Mouse (Mus musculus) heart, embryonic 15.5 days (tissue): ENCODE results near the gene Zfp57. TPM values are rescaled to one million over a fixed set of nuclear protein-coding genes. Genes with fewer than 3 reads are reported as not detected.
A peak's percentile ranks its signal among the peaks of the same experiment; 100 is the strongest.
"Not testable (repeated sequence)": the region's sequence is repeated elsewhere in the genome, so short reads cannot be mapped to it uniquely, and the experiment has no call there.

Experiments
- ATAC-seq: fragments of 200-750 bp; cut with Nextera tagmentation; replicated peaks from 2 replicates; pipeline ENCODE4 v1.8.0; 2017; ENCODE audit warnings: low read depth, moderate TSS enrichment; ENCODE audit not compliant: insufficient number of reproducible peaks, insufficient read depth, low FRiP score
- H3K27ac ChIP-seq: fragments of 300-500 bp; sonication (generic); 2 replicates; pipeline ENCODE4 v1.5.1; 2015; ENCODE audit warnings: mild to moderate bottlenecking, inconsistent platforms
- H3K27me3 ChIP-seq: fragments of 300-500 bp; sonication (generic); 2 replicates; pipeline ENCODE4 v1.6.1; 2015; ENCODE audit warnings: inconsistent platforms
- H3K36me3 ChIP-seq: fragments of 300-500 bp; sonication (generic); 2 replicates; pipeline ENCODE4 v1.6.1; 2015; ENCODE audit warnings: mild to moderate bottlenecking, inconsistent platforms
- H3K4me1 ChIP-seq: fragments of 300-500 bp; sonication (generic); replicated peaks from 2 replicates; pipeline ENCODE4 v1.6.1; 2015; ENCODE audit warnings: inconsistent platforms
- H3K4me2 ChIP-seq: fragments of 300-500 bp; sonication (generic); 2 replicates; pipeline ENCODE4 v1.6.1; 2015; ENCODE audit warnings: inconsistent platforms, mild to moderate bottlenecking, moderate library complexity
- H3K4me3 ChIP-seq: fragments of 300-500 bp; sonication (generic); 2 replicates; pipeline ENCODE4 v1.5.1; 2015; ENCODE audit warnings: mild to moderate bottlenecking, inconsistent platforms
- H3K9ac ChIP-seq: fragments of 300-500 bp; sonication (generic); 2 replicates; pipeline ENCODE4 v1.6.1; 2015; ENCODE audit warnings: mild to moderate bottlenecking, inconsistent platforms
- H3K9me3 ChIP-seq: fragments of 300-500 bp; sonication (generic); replicated peaks from 2 replicates; pipeline ENCODE4 v1.6.1; 2016; ENCODE audit warnings: inconsistent platforms
- WGBS: fragments of 180-500 bp; shearing (Covaris S2); methylation state at CpG from one replicate; pipeline ENCODE4 v1.1.7; 2015; ENCODE audit warnings: mixed read lengths; 5-methylcytosine and 5-hydroxymethylcytosine counted together
- polyA plus RNA-seq: library from polyadenylated mRNA; unstranded; fragments of >200 nt; fragmentation: Nextera tagmentation; extraction: Ambion mirVana; gene quantifications from 2 replicates; pipeline ENCODE4 v1.2.1, GENCODE M21; 2015

Zfp57 gene
- polyA plus RNA-seq, 1 experiment from 2014 or later, result 32.4 TPM

DNA sequence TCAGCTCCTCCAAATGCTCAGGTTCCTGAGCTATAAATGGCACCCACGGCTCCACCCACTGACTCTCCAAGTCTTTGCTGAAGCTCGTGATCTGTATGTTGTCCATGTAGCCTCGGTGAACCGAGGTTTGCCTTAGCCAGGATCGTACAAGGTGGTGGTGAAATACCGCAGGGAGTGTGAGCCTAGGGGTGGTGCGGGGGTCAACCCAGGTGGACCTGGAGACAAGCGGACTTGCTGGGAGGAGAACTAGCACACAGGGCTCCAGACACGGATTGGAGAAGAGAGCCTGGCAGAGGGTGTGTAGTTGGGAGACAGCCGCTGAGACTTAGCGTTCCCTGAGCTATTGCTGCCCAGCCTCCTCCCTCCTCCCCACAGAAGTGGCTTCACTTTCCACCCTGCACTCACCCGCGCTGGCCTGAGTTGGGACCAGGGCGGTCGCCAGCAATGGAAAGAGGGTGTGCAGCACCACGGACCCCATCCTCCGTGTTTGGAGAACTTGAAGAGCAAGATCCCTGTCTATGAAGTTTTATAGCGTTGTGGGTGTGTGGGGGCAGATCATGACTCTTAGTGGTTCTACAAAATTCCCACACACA, 19.6 kb upstream of the Zfp57 start, which contains the start of gene 2410137M14Rik:
Gene 2410137M14Rik, minus strand, starts transcription at position 17 of the 593 bp plus-strand sequence.
- 0 out of 2 replicates have a peak, but pooled peaks have one; percentile 39 for ATAC-seq
- peak within 1 kb of the TSS; percentile 26; the same call in 1 of the 2 replicates for H3K9ac ChIP-seq
- no peaks in the 10 kb centered on the region for H3K36me3 ChIP-seq
- no peaks in the 10 kb centered on the region; the same call in 1 of the 2 replicates for H3K27me3 ChIP-seq
- peak within 1 kb of the TSS; percentile 67 for H3K4me2 ChIP-seq
- H3K9me3 ChIP-seq, result no peaks in the 10 kb centered on the region
- 6% methylated on average over 18 of the region's 18 CpGs for WGBS
- H3K27ac ChIP-seq, result no peak within 1 kb of the TSS
- H3K4me3 ChIP-seq, result peak within 1 kb of the TSS; percentile 40
- peaks cover 13% of the 10 kb centered on the region for H3K4me1 ChIP-seq

DNA sequence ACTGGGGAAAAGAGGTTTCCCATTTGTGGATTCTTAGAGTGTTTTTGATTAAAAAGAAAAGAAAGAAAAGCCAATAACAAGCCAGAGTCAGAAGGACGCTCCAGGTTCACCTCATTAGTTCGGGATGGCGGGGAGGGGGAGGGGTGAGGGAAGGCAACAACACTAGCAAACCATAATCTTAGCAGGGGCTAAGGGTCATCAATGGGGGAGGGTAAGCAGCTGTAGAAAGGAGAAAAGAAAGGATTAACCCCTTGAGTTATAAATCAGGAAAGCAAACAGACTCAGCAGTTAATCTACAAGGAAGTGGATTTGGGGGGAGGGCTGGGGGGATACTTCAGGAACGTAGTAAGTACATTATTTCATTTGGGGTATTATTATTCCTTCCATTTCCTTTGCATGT, 19.1 kb upstream of the Zfp57 start:
- Histone ChIP-seq H3K27me3 (no peaks in the 10 kb centered on the region; the same call in 1 of the 2 replicates), H3K36me3 (no peaks in the 10 kb centered on the region), H3K9ac (no peak overlapping the region), H3K4me2 (peak overlapping the region; percentile 67), H3K9me3 (no peaks in the 10 kb centered on the region), H3K4me1 (peaks cover 13% of the 10 kb centered on the region), H3K27ac (no peak overlapping the region), H3K4me3 (peak overlapping the region; percentile 40)
- WGBS, result 11% methylated on average over 4 of the region's 4 CpGs
- ATAC-seq, result no peak

DNA sequence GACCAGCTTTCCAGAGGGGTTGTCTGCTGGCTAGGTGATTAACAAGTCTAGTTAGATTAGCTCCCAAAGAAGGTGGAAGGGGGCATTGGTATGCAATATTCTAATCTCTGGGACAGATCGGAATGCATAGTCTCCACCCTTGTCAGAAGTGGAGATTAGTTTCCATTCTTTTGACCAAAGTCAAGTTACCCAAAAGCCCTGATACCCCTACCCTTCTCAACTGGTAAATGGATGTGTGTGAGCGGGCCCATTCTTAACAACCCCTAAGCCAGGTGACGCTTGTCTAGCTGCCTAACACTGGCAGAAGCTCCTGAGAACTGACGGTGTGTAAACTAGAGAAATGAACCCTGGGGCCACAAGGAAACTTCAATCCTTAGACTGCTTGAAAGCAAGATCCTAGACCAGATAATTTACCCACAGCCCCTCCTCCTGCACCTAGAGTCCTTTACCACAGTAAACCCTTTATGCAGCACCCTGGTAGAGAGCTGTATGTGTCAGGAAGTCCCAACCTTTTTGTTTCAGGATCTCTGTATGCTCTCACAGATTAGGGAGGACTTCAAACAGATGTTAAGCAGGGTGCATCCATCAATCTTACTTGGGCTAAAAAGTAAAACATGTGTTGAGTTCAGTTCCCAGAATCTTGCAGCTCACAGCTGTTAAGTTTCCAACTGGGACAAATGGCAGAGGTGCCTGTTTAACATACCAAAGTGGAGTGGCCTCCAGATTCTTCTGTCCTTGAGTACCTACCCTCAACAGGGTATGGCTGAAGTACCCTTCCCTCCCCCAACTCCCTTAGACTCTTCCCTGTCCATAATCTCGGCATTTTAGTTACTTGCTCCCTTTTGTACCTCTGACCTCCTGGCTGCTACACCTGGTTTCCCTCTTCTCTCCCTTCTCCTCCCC, 18.5 kb upstream of the Zfp57 start:
- WGBS, result 45% methylated on average over 5 of the region's 5 CpGs
- no peak overlapping the region for H3K4me3 ChIP-seq
- H3K4me2 ChIP-seq, result peak overlapping the region; percentile 67; the same call in 1 of the 2 replicates
- no peaks in the 10 kb centered on the region for H3K9me3 ChIP-seq
- H3K36me3 ChIP-seq, result no peaks in the 10 kb centered on the region
- peaks cover 3% of the 10 kb centered on the region for H3K27me3 ChIP-seq
- H3K4me1 ChIP-seq, result peaks cover 13% of the 10 kb centered on the region
- H3K9ac ChIP-seq, result no peak overlapping the region
- no peak overlapping the region for H3K27ac ChIP-seq
- no peak for ATAC-seq

DNA sequence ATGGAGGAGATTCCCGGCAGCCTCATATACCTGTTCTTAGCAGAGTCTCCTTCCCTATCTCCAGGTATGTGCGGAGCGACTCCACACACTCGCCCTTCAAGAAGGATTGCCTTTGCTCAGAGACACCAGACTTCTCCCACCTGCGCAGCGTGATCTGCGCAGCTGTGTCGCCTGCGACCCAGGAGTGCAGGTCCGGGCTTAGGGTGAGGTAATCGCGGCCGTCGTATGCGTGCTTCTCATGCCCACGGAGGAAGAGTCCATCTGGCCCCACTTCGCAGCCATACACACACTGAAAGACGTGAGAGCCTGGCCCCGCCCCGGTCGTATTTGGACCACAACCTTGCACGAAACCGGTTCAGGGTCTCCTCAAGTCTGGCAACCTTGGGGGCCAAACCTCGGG, 12.5 kb upstream of the Zfp57 start:
- peaks cover 8% of the 10 kb centered on the region; the same call in 1 of the 2 replicates for H3K4me1 ChIP-seq

DNA sequence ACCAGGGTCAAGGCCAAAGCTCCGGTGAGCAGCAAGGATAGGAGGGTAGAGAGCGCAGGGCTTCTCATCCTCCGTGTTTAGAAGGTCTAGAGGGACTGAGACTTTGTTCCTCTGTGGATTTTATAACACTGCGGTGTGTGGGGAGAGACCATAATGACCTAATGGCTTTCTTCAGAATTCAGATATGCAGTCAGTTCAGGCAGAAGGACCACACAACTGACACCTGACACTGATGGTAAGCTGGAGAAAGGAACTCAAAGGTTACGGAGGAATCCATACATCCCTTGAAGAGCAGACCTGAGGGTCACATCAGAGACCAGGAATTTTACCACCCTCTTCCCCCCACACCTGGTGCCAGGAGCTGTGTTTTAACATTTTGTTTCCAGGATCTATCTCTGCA, 11.5 kb upstream of the Zfp57 start, which contains the start of gene H2-M5:
Gene H2-M5, minus strand, starts transcription at position 101 of the 400 bp plus-strand sequence.
- no peak for ATAC-seq
- WGBS, result 26% methylated on average over 5 of the region's 5 CpGs
- H3K9me3 ChIP-seq, result no peaks in the 10 kb centered on the region
- H3K27me3 ChIP-seq, result peaks cover 23% of the 10 kb centered on the region
- peak within 1 kb of the TSS; percentile 58 for H3K4me2 ChIP-seq
- no peaks in the 10 kb centered on the region for H3K36me3 ChIP-seq
- H3K9ac ChIP-seq, result no peak within 1 kb of the TSS
- H3K27ac ChIP-seq, result no peak within 1 kb of the TSS
- H3K4me3 ChIP-seq, result peak within 1 kb of the TSS; percentile 28
- H3K4me1 ChIP-seq, result peaks cover 8% of the 10 kb centered on the region; the same call in 1 of the 2 replicates

More for the DNA sequence above, 12.5 kb upstream of the Zfp57 start:
- Histone ChIP-seq H3K9me3 (no peaks in the 10 kb centered on the region), H3K9ac (no peak overlapping the region), H3K4me3 (peak overlapping the region; percentile 28), H3K36me3 (no peaks in the 10 kb centered on the region), H3K27ac (no peak overlapping the region), H3K4me2 (peak overlapping the region; percentile 58), H3K27me3 (peaks cover 23% of the 10 kb centered on the region)
- 7% methylated on average over 24 of the region's 24 CpGs for WGBS
- ATAC-seq, result no peak

DNA sequence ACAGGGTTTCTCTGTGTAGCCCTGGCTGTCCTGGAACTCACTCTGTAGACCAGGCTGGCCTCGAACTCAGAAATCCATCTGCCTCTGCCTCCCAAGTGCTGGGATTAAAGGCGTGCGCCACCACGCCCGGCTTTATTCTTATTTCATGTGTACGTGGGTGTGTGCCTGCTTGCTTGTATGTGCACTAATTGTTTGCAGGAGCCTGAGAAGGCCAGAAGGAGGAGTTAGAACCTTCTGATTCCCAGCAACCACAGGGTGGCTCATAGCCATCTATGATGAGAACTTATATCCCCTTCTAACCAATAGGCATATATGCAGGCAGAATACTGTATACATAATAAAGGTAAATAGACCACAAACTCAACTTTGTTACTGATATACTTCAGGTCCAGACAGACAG, 10.3 kb upstream of the Zfp57 start:
- WGBS, result 95% methylated on average over 6 of the region's 6 CpGs
- not testable (repeated sequence) for H3K4me3 ChIP-seq, H3K9ac ChIP-seq, H3K9me3 ChIP-seq, ATAC-seq, H3K27ac ChIP-seq, H3K36me3 ChIP-seq, H3K4me1 ChIP-seq, H3K4me2 ChIP-seq
- peaks cover 23% of the 10 kb centered on the region for H3K27me3 ChIP-seq

DNA sequence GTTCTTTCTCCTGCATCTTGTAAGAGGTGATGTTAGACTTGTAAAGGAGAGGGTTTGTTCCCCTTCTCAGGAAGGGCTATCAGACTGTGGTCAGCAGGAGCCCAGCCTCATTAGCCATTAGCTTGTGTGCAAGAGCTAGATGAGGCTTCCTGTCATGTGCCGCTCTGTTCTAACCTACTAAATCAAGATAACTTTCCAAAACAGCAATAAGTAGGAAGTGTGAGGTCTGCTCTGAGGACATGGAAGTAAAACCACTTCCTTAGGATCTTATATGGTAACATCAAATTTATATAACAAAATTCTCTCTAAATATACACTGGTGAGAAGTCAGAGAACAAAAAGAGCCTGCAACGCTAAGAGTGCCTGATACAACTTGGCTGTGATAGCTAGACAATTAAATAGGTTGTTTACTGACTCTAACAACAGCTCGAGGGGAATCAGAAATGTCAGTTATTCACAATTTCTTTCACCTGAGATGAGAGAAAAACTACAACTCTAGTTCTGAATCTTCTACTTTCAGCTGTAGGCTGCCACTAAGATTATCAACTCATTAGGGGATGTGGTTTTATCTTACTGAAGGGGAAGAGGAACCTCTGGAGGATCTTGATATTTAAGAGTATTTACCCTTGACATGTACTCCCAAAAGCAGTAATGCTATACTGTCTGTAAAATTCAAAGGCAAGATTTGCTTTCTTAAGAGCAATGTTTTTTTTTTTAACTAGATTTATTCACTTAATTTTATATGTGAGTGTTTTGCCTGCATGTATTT, 8.4 kb upstream of the Zfp57 start:
- Histone ChIP-seq H3K4me1 (peaks cover 8% of the 10 kb centered on the region; the same call in 1 of the 2 replicates), H3K27ac (no peak overlapping the region), H3K9ac (no peak overlapping the region), H3K4me2 (no peak overlapping the region), H3K36me3 (no peaks in the 10 kb centered on the region), H3K27me3 (peaks cover 19% of the 10 kb centered on the region), H3K4me3 (no peak overlapping the region), H3K9me3 (no peaks in the 10 kb centered on the region)
- 53% methylated on average over 3 of the region's 3 CpGs for WGBS
- no peak for ATAC-seq

DNA sequence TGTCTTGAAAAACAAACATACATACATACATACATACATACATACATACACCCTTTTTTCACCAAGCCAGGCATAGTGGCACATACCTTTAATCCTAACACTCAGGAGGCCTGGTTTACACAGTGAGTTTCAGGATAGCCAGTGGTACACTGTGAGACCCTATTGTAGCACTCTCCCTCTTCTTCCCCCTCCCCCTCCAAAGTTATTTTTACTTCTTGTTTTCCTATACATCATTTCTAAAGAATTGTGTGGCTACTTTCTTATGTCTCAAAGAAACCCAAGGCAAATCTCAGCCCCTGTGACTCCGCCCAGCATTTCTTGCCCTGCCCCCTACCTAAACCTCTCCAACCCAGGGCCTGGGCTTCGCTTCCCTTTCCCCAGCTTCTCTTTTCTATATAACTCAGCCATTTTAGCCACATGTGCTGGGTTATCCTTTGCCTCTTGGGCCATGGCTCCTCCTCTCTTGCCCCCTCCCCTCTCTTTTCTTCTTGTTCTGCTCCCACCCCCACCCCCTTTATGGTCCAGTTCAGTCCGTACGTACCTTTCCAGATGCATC, 7.1 kb upstream of the Zfp57 start:
- H3K4me2 ChIP-seq, result no peak overlapping the region
- 0 out of 2 replicates have a peak, but pooled peaks cover 2% of the 10 kb centered on the region for H3K4me1 ChIP-seq
- no peak for ATAC-seq
- H3K9ac ChIP-seq, result no peak overlapping the region
- H3K27ac ChIP-seq, result no peak overlapping the region
- 88% methylated on average over 4 of the region's 4 CpGs for WGBS
- no peak overlapping the region for H3K4me3 ChIP-seq
- H3K27me3 ChIP-seq, result peaks cover 7% of the 10 kb centered on the region; the same call in 1 of the 2 replicates
- no peaks in the 10 kb centered on the region for H3K9me3 ChIP-seq
- no peaks in the 10 kb centered on the region for H3K36me3 ChIP-seq

DNA sequence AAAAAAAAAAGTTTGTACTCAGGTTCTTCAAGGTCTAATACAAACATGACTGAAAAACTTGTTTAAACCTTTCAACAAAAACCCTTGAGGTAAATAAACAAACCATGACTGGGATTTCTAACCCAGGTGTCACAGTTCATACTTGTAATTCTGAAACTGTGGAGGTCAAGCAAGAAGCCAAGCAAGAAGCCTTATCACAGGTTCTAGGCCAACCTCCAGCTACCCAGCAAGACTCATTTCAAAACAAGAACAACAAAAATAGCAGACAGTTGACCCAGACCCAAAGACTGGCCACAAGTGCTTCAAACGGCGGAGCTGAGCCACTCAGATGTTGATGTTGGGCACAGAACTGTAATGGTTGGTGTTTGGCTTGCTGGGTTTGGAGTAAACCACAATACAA, 6.4 kb upstream of the Zfp57 start:
- Histone ChIP-seq H3K27me3 (0 out of 2 replicates have a peak, but pooled peaks cover under 1% of the 10 kb centered on the region), H3K27ac (no peak overlapping the region), H3K9ac (no peak overlapping the region), H3K4me3 (no peak overlapping the region), H3K4me2 (no peak overlapping the region), H3K9me3 (no peaks in the 10 kb centered on the region), H3K4me1 (no peaks in the 10 kb centered on the region), H3K36me3 (no peaks in the 10 kb centered on the region)
- ATAC-seq, result no peak
- 74% methylated on average over 2 of the region's 2 CpGs for WGBS

DNA sequence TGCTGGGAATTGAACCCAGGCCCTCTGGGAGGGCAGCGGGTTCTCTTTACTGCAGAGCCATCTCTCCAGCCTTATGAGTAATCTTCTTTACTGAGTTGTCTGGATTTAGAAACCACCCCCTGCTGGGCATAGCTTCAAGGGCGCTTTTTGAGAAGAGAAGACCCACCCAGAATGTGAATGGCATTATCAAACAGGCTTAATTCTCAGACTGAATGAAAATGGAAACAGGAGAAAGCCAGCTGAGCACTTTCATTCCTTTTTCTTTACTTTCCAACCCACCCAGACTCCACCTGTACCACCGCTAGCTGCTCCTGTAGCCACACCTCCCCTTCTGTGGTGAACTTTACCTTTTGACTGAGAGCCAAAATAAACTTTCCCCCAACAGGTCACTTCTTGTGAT, 5.5 kb upstream of the Zfp57 start:
- Histone ChIP-seq H3K27me3 (no peaks in the 10 kb centered on the region), H3K36me3 (no peaks in the 10 kb centered on the region), H3K27ac (no peak overlapping the region), H3K4me2 (no peak overlapping the region), H3K4me1 (no peaks in the 10 kb centered on the region), H3K9me3 (no peaks in the 10 kb centered on the region), H3K4me3 (no peak overlapping the region), H3K9ac (no peak overlapping the region)
- 59% methylated on average over 3 of the region's 3 CpGs for WGBS
- ATAC-seq, result no peak
